Mouse (Mus musculus): Measurements from ENCODE around the gene Dnajc22. TPM values are rescaled to one million over a fixed set of nuclear protein-coding genes. Genes with fewer than 3 reads are reported as not detected.

Dnajc22 gene
- total RNA-seq, 1 experiment from 2014 or later = not detected

DNA sequence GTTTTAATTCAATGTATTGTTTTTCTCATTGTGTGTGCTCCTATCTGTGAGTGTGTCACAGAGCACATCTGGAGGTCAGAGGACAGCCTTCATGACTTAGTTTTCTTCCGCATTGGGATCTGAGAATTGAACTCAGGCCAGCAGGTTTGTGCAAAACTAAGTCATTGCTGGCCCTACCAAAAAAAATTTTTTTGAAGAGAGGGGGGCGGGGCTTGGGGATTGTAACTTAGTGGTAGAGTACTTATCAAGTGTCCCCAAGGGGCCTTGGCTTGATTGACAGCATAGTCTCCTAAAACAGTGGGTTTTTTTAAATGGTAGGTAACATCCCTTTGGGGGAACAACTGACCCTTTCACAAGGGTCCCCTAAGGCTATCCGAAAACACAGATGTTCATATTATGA, 18.2 kb downstream of the Dnajc22 start:
- no peak for ATAC-seq (replicated peaks; ENCODE audit: insufficient number of reproducible peaks, low FRiP score, low TSS enrichment, poor library complexity, severe bottlenecking)

- ATAC-seq (replicated peaks; ENCODE audit: insufficient number of reproducible peaks, low FRiP score, low TSS enrichment, poor library complexity, severe bottlenecking) = no peak
These were observed 18.8 kb downstream of the Dnajc22 start for GRCm38 (mm10) chr15:99111809-99112208.

- no peak for ATAC-seq (replicated peaks; ENCODE audit: insufficient number of reproducible peaks, low FRiP score, low TSS enrichment, poor library complexity, severe bottlenecking)
These were observed 19.9 kb downstream of the Dnajc22 start for GRCm38 (mm10) chr15:99112843-99113395.

DNA sequence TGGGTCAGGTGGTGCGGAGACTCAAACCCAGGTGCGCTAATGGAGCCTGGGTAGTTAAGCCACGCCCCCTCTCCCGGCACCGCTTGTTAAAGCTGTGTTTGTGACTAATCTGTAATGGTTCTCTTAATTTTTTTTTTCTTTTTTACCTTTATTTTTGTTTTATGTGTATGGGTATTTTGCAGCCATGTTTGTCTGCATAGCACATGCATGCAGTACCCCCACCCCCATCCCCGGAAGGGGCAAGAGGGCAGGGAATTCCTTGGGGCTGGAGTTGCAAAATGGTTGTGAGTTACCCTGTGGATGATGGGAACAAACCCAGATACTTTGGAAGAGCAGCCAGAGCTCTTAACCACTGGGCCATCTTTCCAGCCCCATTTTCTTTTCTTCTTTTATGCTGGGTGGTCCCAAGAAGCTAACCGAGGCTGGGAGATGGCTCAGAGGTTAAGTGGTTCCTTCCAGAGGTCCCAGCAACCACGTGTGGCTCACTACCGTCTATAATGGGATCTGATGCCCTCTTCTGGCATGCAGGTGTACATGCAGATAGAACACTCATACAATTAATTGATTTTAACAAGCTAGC, 20.5 kb downstream of the Dnajc22 start:
- ATAC-seq (replicated peaks; ENCODE audit: insufficient number of reproducible peaks, low FRiP score, low TSS enrichment, poor library complexity, severe bottlenecking) = no peak

GRCm38 (mm10) chr15:99114312-99115064, 21.5 kb downstream of the Dnajc22 start:
- ATAC-seq (replicated peaks; ENCODE audit: insufficient number of reproducible peaks, low FRiP score, low TSS enrichment, poor library complexity, severe bottlenecking) = no peak

DNA sequence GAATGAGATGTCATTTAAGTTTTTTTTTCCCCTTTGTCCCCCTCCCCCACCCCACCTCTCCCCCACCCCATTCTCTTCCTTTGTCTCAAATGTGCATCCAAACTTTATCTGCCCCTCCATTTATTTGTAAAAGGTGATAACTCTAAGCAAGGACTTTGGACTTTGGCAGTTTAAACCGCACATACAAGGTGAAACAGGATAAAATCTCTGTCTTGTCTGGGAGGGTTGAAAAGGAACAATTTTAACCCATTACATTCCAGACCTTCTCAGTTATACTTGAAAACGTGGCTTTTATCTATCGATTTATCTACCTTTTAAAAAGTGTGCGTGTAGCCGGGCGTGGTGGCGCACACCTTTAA, 22.1 kb downstream of the Dnajc22 start:
- ATAC-seq (replicated peaks; ENCODE audit: insufficient number of reproducible peaks, low FRiP score, low TSS enrichment, poor library complexity, severe bottlenecking) = no peak

DNA sequence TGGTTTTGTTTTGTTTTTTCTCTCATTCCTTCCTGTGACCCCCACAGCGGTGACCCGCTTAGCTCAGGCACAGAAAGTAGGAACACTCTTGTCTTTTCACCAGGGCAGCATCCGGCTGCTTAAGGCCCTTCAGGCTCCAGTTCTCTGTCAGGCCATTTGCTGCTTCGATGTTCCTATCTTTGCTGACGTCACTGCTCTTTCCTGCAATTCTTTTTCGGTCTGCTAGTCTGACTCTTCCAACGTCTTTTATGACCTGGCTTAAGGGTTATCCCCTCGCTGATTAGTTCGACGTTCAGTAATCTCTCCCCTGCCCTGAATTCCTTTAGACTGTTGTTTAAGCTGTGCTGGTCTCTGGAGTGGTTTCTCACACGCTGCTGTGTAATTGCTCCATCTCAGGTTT, 23.6 kb downstream of the Dnajc22 start:
- ATAC-seq (replicated peaks; ENCODE audit: insufficient number of reproducible peaks, low FRiP score, low TSS enrichment, poor library complexity, severe bottlenecking) = no peak

DNA sequence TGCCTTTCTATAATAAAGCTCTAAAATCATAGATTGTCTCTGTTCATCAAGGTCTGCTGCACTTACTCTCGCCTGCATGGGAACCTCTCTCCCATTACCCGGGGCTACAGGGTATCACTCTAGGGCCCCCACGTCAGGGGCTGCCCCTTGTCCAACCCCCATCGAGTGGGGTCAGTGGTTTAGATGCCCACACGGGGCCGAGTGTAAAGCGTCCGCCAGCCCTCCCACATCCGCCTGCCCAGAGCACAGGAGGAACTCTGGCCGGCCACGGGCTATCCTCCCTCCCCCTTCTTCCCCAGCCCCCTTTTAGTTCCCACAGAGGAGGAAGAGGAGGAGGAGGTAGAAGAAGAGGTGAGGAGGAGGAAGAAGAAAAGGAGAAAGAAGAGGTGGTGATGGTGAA, 27.8 kb downstream of the Dnajc22 start:
- no peak for ATAC-seq (replicated peaks; ENCODE audit: insufficient number of reproducible peaks, low FRiP score, low TSS enrichment, poor library complexity, severe bottlenecking)

- ATAC-seq (replicated peaks; ENCODE audit: insufficient number of reproducible peaks, low FRiP score, low TSS enrichment, poor library complexity, severe bottlenecking) = no peak
These were observed 29.7 kb downstream of the Dnajc22 start for GRCm38 (mm10) chr15:99122642-99123041.

- no peak for ATAC-seq (replicated peaks; ENCODE audit: insufficient number of reproducible peaks, low FRiP score, low TSS enrichment, poor library complexity, severe bottlenecking)
These were observed 32.7 kb downstream of the Dnajc22 start, which contains the start of gene Spats2 for GRCm38 (mm10) chr15:99125711-99126080. Spats2 (plus strand) TSS chr15:99125916.

DNA sequence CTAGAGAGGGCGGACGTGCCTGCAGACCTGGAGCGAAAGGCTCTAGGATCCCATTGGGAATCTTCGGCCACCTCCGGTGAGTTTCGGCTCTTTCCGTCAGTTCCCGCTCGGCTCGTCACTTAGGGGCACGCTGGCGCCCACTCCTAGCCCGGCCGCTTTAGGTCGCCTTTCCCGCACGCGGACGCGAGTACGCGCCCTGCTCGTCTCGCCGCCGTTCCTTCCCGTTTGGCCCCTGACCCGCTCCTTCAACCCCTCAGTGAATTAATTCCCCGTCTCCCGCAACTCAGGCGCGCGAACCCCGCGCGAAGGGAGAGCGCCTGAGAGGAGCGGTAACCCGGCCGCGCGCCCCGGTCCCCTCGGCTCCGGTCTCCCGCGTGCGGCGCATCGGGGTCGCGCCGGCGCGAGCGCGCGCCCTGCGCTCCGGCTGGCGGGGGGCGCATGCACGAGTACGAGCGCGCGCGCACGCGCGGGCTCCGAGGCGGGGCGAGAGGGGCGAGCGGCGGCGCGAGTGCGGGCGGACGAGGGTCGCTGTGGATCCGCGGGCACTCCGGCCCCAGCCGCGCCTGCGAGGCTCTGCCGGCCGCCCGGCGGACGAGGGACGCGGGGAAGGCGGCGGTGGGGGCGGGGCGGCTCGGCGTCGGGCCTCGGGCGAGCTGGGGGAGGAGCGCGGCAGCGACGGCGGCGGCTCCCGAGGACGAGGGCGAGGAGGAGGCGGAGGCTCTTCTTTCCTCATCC, 33.3 kb downstream of the Dnajc22 start:
- no peak for ATAC-seq (replicated peaks; ENCODE audit: insufficient number of reproducible peaks, low FRiP score, low TSS enrichment, poor library complexity, severe bottlenecking)

DNA sequence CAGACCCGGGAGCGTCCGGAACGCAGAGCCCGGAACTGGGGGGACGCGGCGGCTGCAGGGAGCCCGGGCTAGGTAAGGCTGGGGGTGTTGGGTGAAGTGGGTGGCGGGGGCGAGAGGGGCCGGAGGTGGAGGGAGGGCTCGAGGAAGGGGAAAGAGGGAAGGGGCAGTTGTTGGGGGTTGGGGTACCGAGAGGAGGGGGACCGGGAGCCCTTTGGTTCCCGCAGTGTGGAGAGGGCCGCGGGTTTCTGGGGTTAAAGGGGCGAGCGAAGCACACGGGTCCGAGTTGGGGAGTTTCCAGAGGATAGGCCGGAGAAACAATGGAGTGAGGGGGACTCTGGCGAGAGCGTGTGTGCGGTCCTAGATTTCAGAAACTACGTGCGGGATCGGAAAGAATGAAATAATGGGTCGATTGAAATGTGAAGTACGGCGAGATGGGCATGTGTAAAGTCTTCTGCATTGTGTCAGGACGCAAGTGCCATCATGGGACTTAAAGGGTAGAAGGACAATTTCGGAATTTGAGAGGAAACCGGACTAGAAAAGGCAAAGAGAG, 33.9 kb downstream of the Dnajc22 start:
- ATAC-seq (replicated peaks; ENCODE audit: insufficient number of reproducible peaks, low FRiP score, low TSS enrichment, poor library complexity, severe bottlenecking) = no peak

GRCm38 (mm10) chr15:99127851-99128522, 35.0 kb downstream of the Dnajc22 start:
- ATAC-seq (replicated peaks; ENCODE audit: insufficient number of reproducible peaks, low FRiP score, low TSS enrichment, poor library complexity, severe bottlenecking) = no peak

GRCm38 (mm10) chr15:99129441-99129840, 36.5 kb downstream of the Dnajc22 start:
- ATAC-seq (replicated peaks; ENCODE audit: insufficient number of reproducible peaks, low FRiP score, low TSS enrichment, poor library complexity, severe bottlenecking) = no peak

DNA sequence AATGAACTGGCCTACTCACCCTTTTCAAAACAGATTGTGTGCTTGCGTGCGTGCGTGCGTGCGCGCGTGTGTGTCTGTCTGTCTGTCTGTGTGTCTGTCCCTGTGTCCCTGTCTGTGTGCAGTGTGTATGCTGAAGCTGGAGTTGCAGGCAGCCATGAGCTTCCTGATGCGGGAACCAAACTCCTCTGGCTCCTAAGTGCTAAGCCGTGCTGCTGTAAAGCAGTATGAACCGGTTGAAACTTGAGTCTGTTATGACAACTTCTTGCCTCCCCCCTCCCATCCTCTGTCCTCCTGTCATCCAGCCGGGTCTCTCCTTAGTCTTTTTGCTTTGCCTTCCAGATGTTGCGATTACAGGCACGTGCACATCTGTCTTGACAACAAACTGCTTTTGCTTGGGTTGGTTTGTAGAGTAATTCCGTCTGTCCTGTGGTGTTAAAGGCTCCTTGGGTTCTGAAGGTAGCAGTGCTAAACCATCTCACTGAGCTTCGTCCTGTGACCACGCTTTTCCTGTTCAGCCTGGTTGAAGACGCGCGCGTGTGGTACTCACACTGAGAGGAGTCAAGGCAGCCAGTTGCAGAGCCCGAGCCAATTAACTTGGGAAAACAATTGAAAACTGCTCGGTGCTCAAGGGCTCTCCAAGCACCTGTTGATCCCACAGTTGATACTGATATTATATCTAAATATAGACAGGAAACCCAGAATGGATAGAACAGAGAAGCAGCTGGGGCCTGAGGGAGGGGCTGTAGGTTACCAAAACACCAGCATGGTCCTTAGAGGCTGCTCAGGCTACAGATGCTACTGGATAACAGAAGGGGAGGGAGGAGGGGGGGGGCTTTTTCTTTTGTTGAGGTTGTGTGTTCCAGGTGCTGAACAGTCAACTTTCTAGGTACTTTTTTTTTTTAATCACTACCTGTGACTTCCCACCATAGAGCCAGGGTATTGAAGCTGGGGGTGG, 37.3 kb downstream of the Dnajc22 start:
- ATAC-seq (replicated peaks; ENCODE audit: insufficient number of reproducible peaks, low FRiP score, low TSS enrichment, poor library complexity, severe bottlenecking) = no peak

GRCm38 (mm10) chr15:99138389-99138788, 45.4 kb downstream of the Dnajc22 start:
- no peak for ATAC-seq (replicated peaks; ENCODE audit: insufficient number of reproducible peaks, low FRiP score, low TSS enrichment, poor library complexity, severe bottlenecking)

GRCm38 (mm10) chr15:99139669-99140068, 46.7 kb downstream of the Dnajc22 start:
- ATAC-seq (replicated peaks; ENCODE audit: insufficient number of reproducible peaks, low FRiP score, low TSS enrichment, poor library complexity, severe bottlenecking) = 0 out of 2 replicates have a peak, but pooled peaks have one; percentile 50

DNA sequence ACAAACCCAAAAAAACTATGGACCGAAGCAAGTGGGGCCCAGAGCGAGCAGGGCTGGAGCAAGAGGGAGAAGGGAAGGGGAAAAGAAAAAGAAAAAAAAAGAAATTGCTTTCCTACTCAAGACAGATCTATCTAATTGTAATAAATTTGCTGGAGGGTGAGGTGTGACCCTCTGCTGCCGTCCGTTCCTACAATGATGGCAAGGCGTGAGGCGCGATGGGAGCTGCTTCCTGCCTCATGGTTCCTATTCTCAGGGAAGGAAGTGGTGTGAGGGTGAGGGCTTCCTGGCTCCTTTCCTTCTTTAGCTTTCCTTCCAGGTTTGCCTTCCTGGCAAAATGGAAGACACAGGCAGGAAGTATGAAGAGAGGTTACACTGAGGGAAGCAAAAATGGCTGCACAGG, 57.5 kb downstream of the Dnajc22 start:
- ATAC-seq (replicated peaks; ENCODE audit: insufficient number of reproducible peaks, low FRiP score, low TSS enrichment, poor library complexity, severe bottlenecking) = no peak

Data from monocyte, adult 5-6 weeks (primary cell).